ENCODE assay signal across 33 mouse cellular contexts in genomic region chr17:30481766-30482165, GRCm38 (mm10).
"Had no signal": no experiment of that assay in that cellular context is flagged by ENCODE, and none has a peak within 500 bp of the region (broad histone marks: within the 10 kb centered on the region; RNA-seq: fewer than 3 reads in every experiment).

No protein-coding gene starts in this region.

- ATAC-seq: hindbrain, embryonic 16.5 days; hindbrain, postnatal 0 days; inflammation-experienced regulatory T-cells, adult 6 months; intestine, embryonic 15.5 days; intestine, embryonic 16.5 days; intestine, postnatal 0 days had no signal

- H3K36me3 ChIP-seq: heart, embryonic 15.5 days; hindbrain, embryonic 12.5 days; hindbrain, embryonic 15.5 days; intestine, embryonic 15.5 days; kidney, embryonic 15.5 days had no signal

- H3K9ac ChIP-seq: heart, embryonic 13.5 days; heart, embryonic 15.5 days; hindbrain, embryonic 12.5 days; hindbrain, embryonic 13.5 days; hindbrain, embryonic 14.5 days; hindbrain, embryonic 15.5 days; intestine, embryonic 15.5 days; kidney, embryonic 15.5 days had no signal

- H3K9me3 ChIP-seq: heart, embryonic 13.5 days; heart, embryonic 15.5 days; hindbrain, embryonic 12.5 days; hindbrain, embryonic 13.5 days; hindbrain, embryonic 15.5 days; intestine, embryonic 15.5 days; kidney, embryonic 15.5 days had no signal

- H3K27ac ChIP-seq: heart, adult 2 months; heart, embryonic 10.5 days; heart, embryonic 13.5 days; heart, embryonic 15.5 days; hindbrain, embryonic 10.5 days; hindbrain, embryonic 12.5 days; hindbrain, embryonic 13.5 days; hindbrain, embryonic 14.5 days; hindbrain, embryonic 15.5 days; hindbrain, postnatal 0 days; intestine, embryonic 15.5 days; kidney, embryonic 15.5 days; kidney, postnatal 0 days; layer of hippocampus, adult 2 months had no signal

- H3K27me3 ChIP-seq: heart, embryonic 13.5 days; heart, embryonic 15.5 days; hindbrain, embryonic 12.5 days; hindbrain, embryonic 13.5 days; hindbrain, embryonic 15.5 days; intestine, embryonic 15.5 days; kidney, embryonic 15.5 days had no signal

- H3K4me1 ChIP-seq: hindbrain, embryonic 10.5 days; hindbrain, embryonic 12.5 days; hindbrain, embryonic 13.5 days; intestine, embryonic 15.5 days; kidney, embryonic 15.5 days had no signal

- DNase-seq: heart, adult 2 months; heart, postnatal 10 days; heart, postnatal 14 days; heart, postnatal 36 days; heart, postnatal 4 days; kidney, adult 11 months; kidney, adult 18-20 months; kidney, adult 2 months; kidney, adult 8-10 months; kidney, adult 9 months; kidney, postnatal 25 days; kidney, postnatal 36 days; kidney, postnatal 4 days; layer of hippocampus, adult 9-11 months; layer of hippocampus, postnatal 36 days had no signal

- H3K4me2 ChIP-seq: heart, embryonic 11.5 days; heart, embryonic 13.5 days; heart, embryonic 15.5 days; hindbrain, embryonic 12.5 days; hindbrain, embryonic 13.5 days; hindbrain, embryonic 14.5 days; hindbrain, embryonic 15.5 days; intestine, embryonic 15.5 days; kidney, embryonic 15.5 days had no signal

- H3K4me3 ChIP-seq: heart, adult 2 months; heart, embryonic 10.5 days; heart, embryonic 13.5 days; heart, embryonic 15.5 days; hindbrain, embryonic 10.5 days; hindbrain, embryonic 12.5 days; hindbrain, embryonic 13.5 days; hindbrain, embryonic 15.5 days; intestine, embryonic 15.5 days; kidney, embryonic 15.5 days; layer of hippocampus, adult 2 months had no signal
